Mouse (Mus musculus) intestine, embryonic 14.5 days (tissue): ENCODE measurements around the gene Dffa. TPM values are rescaled to one million over a fixed set of nuclear protein-coding genes. Genes with fewer than 3 reads are reported as not detected.
A peak's percentile ranks its signal among the peaks of the same experiment; 100 is the strongest.
"Not testable (repeated sequence)": the region's sequence is repeated elsewhere in the genome, so short reads cannot be mapped to it uniquely, and the experiment has no call there.

Source experiments
- ATAC-seq: fragments of 200-750 bp; cut with Nextera tagmentation; replicated peaks from 2 replicates; pipeline ENCODE4 v1.8.0; 2017; ENCODE audit warnings: low read depth, moderate number of reproducible peaks, moderate TSS enrichment, moderate library complexity; ENCODE audit not compliant: low FRiP score, low TSS enrichment
- DNase-seq: peaks from one replicate; pipeline ENCODE4 v3.0.0-alpha.2; 2018; ENCODE audit warnings: low spot score
- H3K27ac ChIP-seq: fragments of 300-500 bp; sonication (generic); 2 replicates; pipeline ENCODE4 v1.5.1; 2014; ENCODE audit warnings: low read depth, mild to moderate bottlenecking, control low read depth
- H3K27me3 ChIP-seq: fragments of 300-500 bp; sonication (generic); replicated peaks from 2 replicates; pipeline ENCODE4 v1.6.1; 2014; ENCODE audit warnings: low read length, control low read depth; ENCODE audit not compliant: control insufficient read depth, insufficient read depth
- H3K36me3 ChIP-seq: fragments of 300-500 bp; sonication (generic); 2 replicates; pipeline ENCODE4 v1.6.1; 2014; ENCODE audit warnings: low read length, control low read depth; ENCODE audit not compliant: control insufficient read depth, insufficient read depth
- H3K4me1 ChIP-seq: fragments of 300-500 bp; sonication (generic); replicated peaks from 2 replicates; pipeline ENCODE4 v1.6.1; 2014; ENCODE audit warnings: low read length, control low read depth, mixed read lengths; ENCODE audit not compliant: control insufficient read depth, insufficient read depth
- H3K4me2 ChIP-seq: fragments of 300-500 bp; sonication (generic); 2 replicates; pipeline ENCODE4 v1.6.1; 2014; ENCODE audit warnings: low read length
- H3K4me3 ChIP-seq: fragments of 300-500 bp; sonication (generic); 2 replicates; pipeline ENCODE4 v1.5.1; 2014; ENCODE audit warnings: low read depth, low read length, control low read depth, mixed read lengths
- H3K9ac ChIP-seq: fragments of 300-500 bp; sonication (generic); 2 replicates; pipeline ENCODE4 v1.6.1; 2014; ENCODE audit warnings: mild to moderate bottlenecking, low read length
- H3K9me3 ChIP-seq: fragments of 300-500 bp; sonication (generic); 2 replicates; pipeline ENCODE4 v1.6.1; 2016; ENCODE audit warnings: low read length, control low read depth; ENCODE audit not compliant: control insufficient read depth
- WGBS: fragments of 180-500 bp; shearing (Covaris S2); extraction: QIAGEN DNeasy Blood & Tissue Kit; methylation state at CpG from one replicate; pipeline ENCODE4 v1.1.7; 2014; 5-methylcytosine and 5-hydroxymethylcytosine counted together
- polyA plus RNA-seq: library from polyadenylated mRNA; unstranded; fragments of >200 nt; fragmentation: Nextera tagmentation; extraction: Ambion mirVana; gene quantifications from 2 replicates; pipeline ENCODE4 v1.2.1, GENCODE M21; 2014

Gene Dffa
- polyA plus RNA-seq, 1 experiment from 2014 or later = 37.4 TPM

DNA sequence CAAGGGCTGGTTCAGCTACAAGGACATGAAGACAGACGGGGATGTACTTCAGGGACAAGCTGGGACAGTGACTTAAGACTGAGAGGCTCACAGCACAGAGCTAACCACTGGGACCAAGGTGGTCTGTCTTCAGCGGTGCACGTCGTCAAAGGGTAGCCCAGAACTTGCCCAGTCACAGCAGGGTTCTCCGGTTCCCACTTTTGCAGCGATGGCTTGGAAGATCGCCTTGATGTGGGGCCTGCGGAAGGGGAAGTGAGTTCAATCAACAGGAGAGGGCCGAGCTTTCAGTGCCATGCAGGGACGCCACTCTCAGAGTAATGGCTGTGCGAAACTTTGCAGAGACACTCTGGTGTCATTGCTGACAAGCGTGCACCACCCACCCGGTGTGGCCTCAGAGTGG is 55.9 kb downstream of the Dffa start:
- no peak overlapping the region for H3K4me2 ChIP-seq
- no peak overlapping the region for H3K4me3 ChIP-seq
- no peaks in the 10 kb centered on the region for H3K27me3 ChIP-seq
- no peak for DNase-seq
- 87% methylated on average over 13 of the region's 13 CpGs for WGBS
- no peak overlapping the region for H3K27ac ChIP-seq
- H3K9me3 ChIP-seq = no peaks in the 10 kb centered on the region
- H3K9ac ChIP-seq = no peak overlapping the region
- no peak for ATAC-seq
- H3K36me3 ChIP-seq = peaks cover 90% of the 10 kb centered on the region
- no peaks in the 10 kb centered on the region for H3K4me1 ChIP-seq

GRCm38 (mm10) chr4:149161166-149161565 is 57.2 kb downstream of the Dffa start:
- H3K27ac ChIP-seq = no peak overlapping the region
- no peak overlapping the region for H3K9ac ChIP-seq
- no peak for ATAC-seq
- H3K9me3 ChIP-seq = no peaks in the 10 kb centered on the region
- H3K4me3 ChIP-seq = no peak overlapping the region
- H3K4me2 ChIP-seq = no peak overlapping the region
- peaks cover 7% of the 10 kb centered on the region; the same call in 1 of the 2 replicates for H3K4me1 ChIP-seq
- no peak for DNase-seq
- 90% methylated on average over 6 of the region's 6 CpGs for whole genome bisulfite sequencing
- H3K27me3 ChIP-seq = no peaks in the 10 kb centered on the region
- peaks cover 79% of the 10 kb centered on the region for H3K36me3 ChIP-seq

- no peaks in the 10 kb centered on the region for H3K9me3 ChIP-seq
- peaks cover 58% of the 10 kb centered on the region for H3K36me3 ChIP-seq
- no peak overlapping the region for H3K4me2 ChIP-seq
- no peak overlapping the region for H3K4me3 ChIP-seq
- H3K27me3 ChIP-seq = no peaks in the 10 kb centered on the region
- no peak overlapping the region for H3K9ac ChIP-seq
- ATAC-seq (no peak), DNase-seq (no peak)
- WGBS = 70% methylated on average over 1 of the region's 1 CpGs
- H3K27ac ChIP-seq = no peak overlapping the region
- peaks cover 7% of the 10 kb centered on the region; the same call in 1 of the 2 replicates for H3K4me1 ChIP-seq
These were observed 59.2 kb downstream of the Dffa start for GRCm38 (mm10) chr4:149163196-149163595.

- no peak overlapping the region for H3K9ac ChIP-seq
- no peak overlapping the region for H3K4me2 ChIP-seq
- H3K4me1 ChIP-seq = peaks cover 7% of the 10 kb centered on the region; the same call in 1 of the 2 replicates
- WGBS = 71% methylated on average over 5 of the region's 5 CpGs
- DNase-seq = no peak
- H3K27ac ChIP-seq = no peak overlapping the region
- H3K9me3 ChIP-seq = no peaks in the 10 kb centered on the region
- peaks cover 49% of the 10 kb centered on the region for H3K36me3 ChIP-seq
- no peaks in the 10 kb centered on the region for H3K27me3 ChIP-seq
- no peak overlapping the region for H3K4me3 ChIP-seq
- no peak for ATAC-seq
These were observed 60.2 kb downstream of the Dffa start for GRCm38 (mm10) chr4:149164150-149164549.

DNA sequence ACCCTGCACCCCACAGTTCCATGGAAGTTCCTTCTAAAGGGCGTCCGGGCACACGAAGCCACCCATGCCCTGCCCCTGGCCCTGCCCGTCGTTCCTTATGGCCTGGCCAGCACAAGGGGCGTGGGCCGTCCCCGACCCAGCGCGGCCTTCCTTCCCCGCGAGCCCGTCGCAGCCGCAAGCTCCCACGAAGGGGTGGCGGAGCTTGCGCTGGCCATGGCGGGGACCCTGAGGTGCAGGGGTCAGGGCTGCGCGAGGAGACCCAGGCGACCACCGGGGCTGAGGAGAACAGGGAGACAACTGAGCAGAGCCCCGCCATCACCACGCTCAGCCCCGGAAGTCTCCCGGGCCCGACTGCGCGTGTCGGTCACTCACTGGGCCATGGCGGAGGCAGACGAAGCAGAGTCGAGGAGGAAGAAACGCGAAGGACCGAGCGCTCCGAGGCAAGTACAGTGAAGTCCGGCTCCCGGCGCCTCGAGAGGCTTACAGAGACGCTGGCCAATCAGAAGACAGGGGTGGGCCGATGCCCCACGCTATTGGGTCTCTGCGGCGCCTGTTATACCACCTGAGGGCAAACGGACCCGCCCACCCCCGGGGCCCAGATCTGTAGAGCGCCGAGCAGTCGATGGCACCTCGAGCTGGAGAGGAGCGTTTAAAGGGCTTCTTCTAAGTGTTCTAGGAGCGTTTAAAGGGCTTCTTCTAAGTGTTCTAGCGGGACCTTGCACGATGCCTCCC is 62.4 kb downstream of the Dffa start, which contains the start of gene Pgd:
Gene Pgd, minus strand, starts transcription at position 557 of the 732 bp plus-strand sequence.
- no peaks in the 10 kb centered on the region for H3K9me3 ChIP-seq
- peak within 1 kb of the TSS; percentile 93 for H3K4me2 ChIP-seq
- ATAC-seq (peak; percentile 98), DNase-seq (peak; percentile 96)
- peak within 1 kb of the TSS; percentile 92 for H3K9ac ChIP-seq
- H3K36me3 ChIP-seq = peaks cover 27% of the 10 kb centered on the region
- H3K4me3 ChIP-seq = peak within 1 kb of the TSS; percentile 88
- H3K4me1 ChIP-seq = peaks cover 7% of the 10 kb centered on the region; the same call in 1 of the 2 replicates
- H3K27me3 ChIP-seq = no peaks in the 10 kb centered on the region
- WGBS = under 1% methylated on average over 59 of the region's 59 CpGs
- H3K27ac ChIP-seq = peak within 1 kb of the TSS; percentile 78

DNA sequence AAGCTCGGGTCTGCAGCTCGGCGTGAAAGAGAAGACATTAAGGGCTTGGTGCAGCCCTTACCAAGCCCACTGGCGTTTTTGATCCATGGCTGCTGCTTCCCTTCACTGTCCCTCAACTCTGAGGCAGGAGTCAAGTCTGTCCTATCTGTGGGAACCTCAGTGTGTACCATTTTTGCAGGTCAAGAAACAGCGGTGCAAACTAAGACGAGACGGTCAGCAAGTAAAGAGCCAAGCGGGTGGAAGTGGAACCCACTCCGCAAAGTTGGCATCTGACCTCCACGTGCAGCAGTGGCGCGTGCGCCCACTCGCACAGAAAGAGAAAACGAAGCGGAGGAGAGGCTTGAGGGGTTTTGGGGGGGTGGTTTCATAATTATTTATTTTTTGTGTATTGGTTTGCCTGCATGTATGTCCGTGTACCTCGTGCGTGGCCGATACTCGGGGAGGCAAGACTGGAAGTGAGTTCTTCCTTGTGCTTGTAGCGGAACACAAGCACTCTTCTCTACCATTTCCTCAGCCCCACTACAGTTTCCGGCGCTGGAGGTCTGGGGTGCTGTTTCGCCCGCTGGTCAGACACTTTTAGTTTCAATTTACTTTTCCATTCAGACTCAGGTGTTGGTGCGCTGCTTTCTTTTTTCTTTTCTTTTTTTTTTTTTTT is 63.1 kb downstream of the Dffa start:
- Histone ChIP-seq H3K4me2 (peak overlapping the region; percentile 93), H3K9ac (peak overlapping the region; percentile 59), H3K4me1 (peaks cover 7% of the 10 kb centered on the region; the same call in 1 of the 2 replicates), H3K4me3 (peak overlapping the region; percentile 88), H3K27ac (peak overlapping the region; percentile 78), H3K27me3 (no peaks in the 10 kb centered on the region), H3K36me3 (peaks cover 23% of the 10 kb centered on the region), H3K9me3 (no peaks in the 10 kb centered on the region)
- ATAC-seq (peak; percentile 29), DNase-seq (peak; percentile 74)
- under 1% methylated on average over 27 of the region's 27 CpGs for WGBS

DNA sequence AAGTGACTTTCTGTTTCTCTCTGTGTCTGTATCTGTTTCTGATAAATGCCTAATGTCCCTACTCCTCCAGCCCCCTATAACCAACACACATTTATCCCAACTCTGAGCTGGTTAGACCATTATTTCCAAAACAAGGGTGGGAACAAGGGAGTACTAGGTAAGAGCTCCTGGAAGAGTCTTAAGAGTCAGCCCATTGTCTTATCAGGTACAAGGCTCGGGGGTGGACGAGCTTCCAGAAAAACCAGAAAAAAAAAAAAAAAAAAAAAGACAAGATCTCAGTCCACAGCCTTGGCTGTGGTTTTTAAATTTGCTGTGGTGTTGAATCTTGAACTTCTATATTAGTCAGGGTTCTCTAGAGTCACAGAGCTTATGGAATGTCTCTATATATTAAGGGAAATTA is 64.1 kb downstream of the Dffa start:
- peaks cover 16% of the 10 kb centered on the region for H3K36me3 ChIP-seq
- H3K9ac ChIP-seq = no peak overlapping the region
- WGBS = 75% methylated on average over 2 of the region's 2 CpGs

GRCm38 (mm10) chr4:149169926-149170325 is 66.0 kb downstream of the Dffa start:
- H3K4me1 ChIP-seq, DNase-seq, H3K9ac ChIP-seq, H3K9me3 ChIP-seq, H3K4me3 ChIP-seq, H3K27me3 ChIP-seq, ATAC-seq, H3K4me2 ChIP-seq, H3K36me3 ChIP-seq: not testable (repeated sequence)
- WGBS = 82% methylated on average over 7 of the region's 8 CpGs
- peak overlapping the region; percentile 70 for H3K27ac ChIP-seq

More for the DNA sequence above, 64.1 kb downstream of the Dffa start:
- ATAC-seq (no peak), DNase-seq (no peak)
- Histone ChIP-seq H3K27me3 (no peaks in the 10 kb centered on the region), H3K9me3 (no peaks in the 10 kb centered on the region), H3K4me2 (peak overlapping the region; percentile 93; the same call in 1 of the 2 replicates), H3K4me1 (peaks cover 7% of the 10 kb centered on the region; the same call in 1 of the 2 replicates), H3K4me3 (no peak overlapping the region), H3K27ac (no peak overlapping the region)
